Mouse (Mus musculus) ovary, postnatal 10 days (tissue): Measurements from ENCODE around the gene Fndc3a.

ENCODE experiments used
- DNase-seq: peaks from one replicate; pipeline ENCODE4 v3.0.0; 2022; ENCODE audit warnings: low spot score

The Fndc3a gene

GRCm38 (mm10) chr14:72536392-72537017, 173.3 kb downstream of the Fndc3a start:
- DNase-seq, result no peak

GRCm38 (mm10) chr14:72533862-72534261, 175.9 kb downstream of the Fndc3a start:
- no peak for DNase-seq

- DNase-seq, result no peak
Measured at GRCm38 (mm10) chr14:72532028-72532917, 177.5 kb downstream of the Fndc3a start.

- DNase-seq, result no peak
Measured at GRCm38 (mm10) chr14:72527126-72527525, 182.7 kb downstream of the Fndc3a start.

GRCm38 (mm10) chr14:72519561-72519960, 190.2 kb downstream of the Fndc3a start:
- DNase-seq, result no peak

DNA sequence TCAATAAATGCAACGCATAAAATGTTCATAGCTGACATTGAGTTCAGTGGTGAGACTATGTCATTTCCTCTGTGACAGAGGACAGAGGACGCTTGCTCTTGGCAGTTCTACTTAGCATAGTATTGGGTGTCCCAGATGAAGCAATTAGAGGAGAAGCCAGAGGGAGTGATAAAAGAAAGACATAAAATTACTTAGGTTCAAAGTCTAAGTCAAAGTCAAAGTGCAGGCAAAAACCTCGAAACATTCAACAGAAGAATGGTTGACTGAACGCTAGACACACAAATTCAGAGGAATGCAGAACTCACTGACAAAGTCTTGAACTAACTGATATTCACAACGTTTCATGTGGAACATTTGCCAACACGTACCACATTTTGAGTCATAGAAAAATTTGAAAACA, 191.0 kb downstream of the Fndc3a start:
- no peak for DNase-seq

DNA sequence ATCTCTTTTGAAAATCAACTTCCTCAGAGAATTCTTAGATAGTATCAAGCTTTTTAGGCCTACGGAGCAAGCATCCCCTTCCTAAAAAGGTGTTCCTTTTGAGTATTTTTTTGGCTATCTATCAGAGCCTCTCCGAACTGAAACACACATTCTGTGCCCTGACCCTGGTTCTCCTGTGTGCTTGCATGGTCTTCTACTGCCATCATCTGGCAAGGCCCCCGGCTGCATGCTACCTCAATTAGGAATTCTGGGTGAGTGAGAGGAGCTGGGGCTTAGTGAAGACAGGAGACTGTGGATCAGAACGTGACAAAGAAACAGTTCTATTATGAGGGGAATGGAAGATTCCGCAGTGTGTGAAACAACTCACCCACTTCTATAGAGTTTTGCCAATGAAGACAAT, 193.4 kb downstream of the Fndc3a start:
- no peak for DNase-seq

DNA sequence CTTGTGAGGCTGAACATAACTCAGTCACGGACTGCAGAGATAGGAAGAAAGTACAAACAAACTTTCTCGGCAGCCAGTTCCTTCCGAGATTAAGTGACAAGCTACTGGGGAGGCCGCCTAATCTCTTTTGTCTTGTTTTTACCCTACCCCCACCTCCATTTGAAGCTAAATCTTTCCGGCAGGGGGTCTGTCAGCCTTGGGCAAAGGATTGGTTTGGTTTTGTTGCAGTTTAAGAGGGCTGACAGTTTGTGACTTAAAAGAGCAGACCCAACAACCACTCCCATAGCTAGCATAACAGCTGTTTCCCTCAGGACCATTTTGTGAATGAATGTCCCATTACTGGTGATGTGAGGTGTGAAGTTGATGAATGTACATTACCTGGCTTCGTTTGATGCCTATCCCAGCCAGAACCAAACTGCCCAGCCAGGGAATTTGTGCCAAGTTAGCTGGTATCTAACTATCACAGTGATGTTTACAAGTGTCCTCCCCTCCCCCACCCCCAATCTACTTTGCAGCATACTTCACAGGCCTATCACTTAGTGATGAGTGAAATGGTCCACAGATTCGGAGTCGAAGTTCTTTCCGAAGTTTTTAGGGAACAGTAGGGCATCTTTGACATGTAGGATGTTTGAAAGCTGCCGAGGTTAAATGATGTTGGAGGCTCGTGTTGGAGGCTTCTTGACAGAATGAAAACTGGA, 202.9 kb downstream of the Fndc3a start:
- no peak for DNase-seq

DNA sequence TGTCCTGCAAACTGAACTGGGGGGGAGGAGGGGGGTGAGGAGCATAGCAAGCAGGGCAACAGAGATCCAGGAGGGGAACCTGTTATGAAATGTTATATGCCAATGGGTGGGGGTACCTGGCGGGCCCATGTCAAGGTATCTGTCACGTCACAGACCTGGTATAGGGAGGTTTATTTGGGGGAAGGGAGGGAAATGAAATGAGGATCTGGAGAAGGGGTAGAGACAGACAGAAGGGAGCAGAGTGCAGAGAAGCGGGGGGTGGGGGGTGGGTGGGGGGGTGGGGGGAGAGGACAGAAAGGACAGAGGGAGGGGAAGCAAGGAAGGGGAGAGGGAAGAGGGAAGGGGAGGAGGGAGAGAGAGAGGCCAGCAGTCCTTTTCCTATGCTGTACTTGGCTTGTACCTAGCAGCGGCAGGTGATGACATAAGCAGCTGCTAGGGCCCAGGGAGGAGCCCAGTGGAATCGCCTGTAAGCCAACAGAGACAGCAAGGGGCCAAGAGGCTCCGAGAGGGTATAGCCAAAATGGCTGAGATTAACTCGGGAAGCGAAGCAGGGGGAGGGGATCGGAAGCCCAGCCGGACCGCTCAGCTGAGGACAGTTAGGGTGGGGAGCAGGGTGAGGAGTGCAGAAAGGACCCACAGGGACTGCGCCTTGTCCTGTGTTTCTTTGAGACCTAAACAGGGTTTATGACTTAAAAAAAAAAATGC, 203.6 kb downstream of the Fndc3a start:
- no peak for DNase-seq

DNA sequence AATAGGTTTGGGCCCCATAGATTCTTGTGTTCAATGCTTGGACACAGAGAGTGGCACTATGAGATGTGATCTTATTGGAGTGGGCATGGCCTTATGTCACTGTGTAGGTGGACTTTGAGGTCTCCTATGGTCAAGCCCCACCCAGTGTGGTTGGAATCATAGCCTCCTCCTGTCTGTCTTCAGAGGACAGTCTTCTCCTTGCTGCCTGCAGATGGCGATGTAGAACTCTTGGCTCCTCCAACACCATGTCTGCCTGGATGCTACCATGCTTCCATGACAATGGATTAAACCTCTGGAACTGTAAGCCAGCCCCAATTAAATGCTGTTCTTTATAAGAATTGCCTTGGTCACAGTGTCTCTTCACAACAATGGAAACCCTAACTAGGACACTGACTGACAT, 204.8 kb downstream of the Fndc3a start:
- DNase-seq, result no peak

- no peak for DNase-seq
Measured at GRCm38 (mm10) chr14:72503241-72503640, 206.6 kb downstream of the Fndc3a start.

DNA sequence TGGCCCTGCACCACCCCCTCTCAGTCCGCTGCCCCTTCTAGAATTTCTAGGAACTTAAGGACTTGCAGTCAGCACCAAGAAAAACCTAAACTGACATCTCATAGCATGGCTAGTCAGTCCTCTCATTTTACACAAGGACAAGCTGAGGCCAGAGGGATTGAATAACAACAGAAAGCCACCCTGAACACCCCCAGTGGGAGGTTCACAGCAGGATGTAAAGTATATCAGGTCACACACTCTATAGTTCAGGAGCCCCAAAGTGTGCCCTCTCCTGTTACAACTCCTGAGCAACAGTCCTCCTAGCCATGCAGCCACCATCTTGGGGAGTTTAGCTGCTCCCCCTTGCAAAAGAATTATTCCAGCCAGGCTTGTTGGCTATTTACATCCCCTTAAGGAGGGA, 216.0 kb downstream of the Fndc3a start:
- DNase-seq, result no peak

GRCm38 (mm10) chr14:72491738-72492137, 218.1 kb downstream of the Fndc3a start, which contains the start of gene Gm9195:
Gene Gm9195 (minus strand): TSS chr14:72491838.
- DNase-seq, result no peak

DNA sequence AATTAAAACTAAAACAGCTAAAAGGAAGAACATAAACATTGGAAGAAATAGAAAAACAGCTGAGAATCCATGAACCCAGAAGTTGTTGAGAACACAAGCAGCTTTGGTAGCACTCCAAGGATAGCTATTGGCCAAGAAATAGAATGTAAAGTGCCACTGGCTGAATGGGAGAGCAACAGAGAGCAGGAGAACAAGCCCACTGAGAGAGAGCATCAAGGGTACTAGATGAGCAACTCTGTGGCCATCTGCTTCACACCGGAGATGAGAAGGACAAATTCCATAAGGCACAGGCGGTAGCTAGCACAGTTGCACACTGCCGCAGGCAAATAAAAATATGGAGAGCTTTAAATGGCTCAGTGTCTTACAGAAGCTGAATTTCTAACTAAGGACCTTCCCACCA, 219.4 kb downstream of the Fndc3a start:
- DNase-seq, result no peak
